ENCODE assay signal across 10 mouse cellular contexts in the genomic region with DNA sequence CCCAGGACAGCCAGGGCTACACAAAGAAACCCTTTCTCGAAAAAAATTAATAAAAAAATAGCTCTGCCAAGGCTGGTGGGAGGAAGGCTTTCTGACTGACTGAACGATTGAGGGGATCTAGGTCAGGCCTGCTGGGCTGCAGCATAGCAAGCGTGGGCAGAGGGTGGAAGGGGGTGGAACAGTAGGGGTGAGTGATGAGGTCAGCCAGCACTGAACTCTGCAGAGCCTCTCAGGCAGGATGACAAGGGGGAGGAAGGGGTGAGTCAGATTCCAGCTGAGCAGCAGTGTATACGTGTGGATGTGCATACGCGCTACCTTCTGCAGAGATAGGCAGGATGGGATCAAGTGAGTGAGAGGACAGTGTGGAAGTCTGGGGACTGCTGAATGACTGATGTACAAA. TPM values are rescaled to one million over a fixed set of nuclear protein-coding genes. Genes with fewer than 3 reads are reported as not detected.
DNase-seq lines count a peak whose midpoint lies in the region; ATAC-seq and TF ChIP-seq lines count a peak whose summit lies in the region.
"Had no signal": no experiment of that assay in that cellular context is flagged by ENCODE, and none has a peak within 500 bp of the region (broad histone marks: within the 10 kb centered on the region; RNA-seq: fewer than 3 reads in every experiment).

No protein-coding gene starts in this region.

- H3K9me3 ChIP-seq in hindbrain, embryonic 12.5 days (replicated peaks): no peaks in the 10 kb centered on the region
- no peaks in the 10 kb centered on the region for H3K9me3 ChIP-seq in hindbrain, embryonic 13.5 days
- H3K9me3 ChIP-seq in midbrain, postnatal 0 days (ENCODE audit: low read length): no peaks in the 10 kb centered on the region
- peaks cover 4% of the 10 kb centered on the region; the same call in 1 of the 2 replicates for H3K9me3 ChIP-seq in midbrain, embryonic 10.5 days (replicated peaks)
- no peaks in the 10 kb centered on the region for H3K9me3 ChIP-seq in stomach, postnatal 0 days (ENCODE audit: control insufficient read depth, low read length)
- H3K9me3 ChIP-seq: midbrain, embryonic 12.5 days had no signal

- H3K27me3 ChIP-seq in hindbrain, embryonic 12.5 days: no peaks in the 10 kb centered on the region
- no peaks in the 10 kb centered on the region for H3K27me3 ChIP-seq in hindbrain, embryonic 13.5 days
- H3K27me3 ChIP-seq in midbrain, postnatal 0 days (ENCODE audit: insufficient read depth, low read length): no peaks in the 10 kb centered on the region
- no peaks in the 10 kb centered on the region for H3K27me3 ChIP-seq in midbrain, embryonic 10.5 days (ENCODE audit: low read depth, poor library complexity, severe bottlenecking)
- H3K27me3 ChIP-seq in stomach, postnatal 0 days (ENCODE audit: control insufficient read depth, insufficient read depth, low read length): no peaks in the 10 kb centered on the region
- H3K27me3 ChIP-seq: limb, embryonic 13.5 days; midbrain, embryonic 12.5 days had no signal

- TF ChIP-seq EP300 in stomach, postnatal 0 days (optimal IDR thresholded peaks at IDR 0.05): no peak

- DNase-seq in midbrain, postnatal 0 days (ENCODE audit: low spot score): peak; percentile 13
- no peak for DNase-seq in midbrain, embryonic 10.5 days (ENCODE audit: low spot score)
- DNase-seq in cerebellum, adult 9-11 months: peak; percentile 90
- no peak for DNase-seq in stomach, postnatal 0 days (ENCODE audit: low spot score)
- no peak for DNase-seq in gastrocnemius, postnatal 14 days
- DNase-seq: gastrocnemius, postnatal 25 days had no signal

- intact Hi-C loops in gastrocnemius, postnatal 14 days (cut with DNase I; ENCODE audit: low total_unique reads): no loop called here

- no peak for ATAC-seq in hindbrain, embryonic 12.5 days (ENCODE audit: low FRiP score)
- no peak for ATAC-seq in hindbrain, embryonic 13.5 days (ENCODE audit: low FRiP score)
- ATAC-seq in midbrain, postnatal 0 days (ENCODE audit: low FRiP score): no peak
- peak; percentile 35 for ATAC-seq in stomach, postnatal 0 days (ENCODE audit: low FRiP score, low TSS enrichment)

- no peak for TF ChIP-seq CTCF in midbrain, postnatal 0 days (IDR thresholded peaks at IDR 0.05)
- TF ChIP-seq CTCF in stomach, postnatal 0 days (IDR thresholded peaks at IDR 0.05; ENCODE audit: low read depth): no peak

- no peak overlapping the region for H3K27ac ChIP-seq in hindbrain, embryonic 12.5 days
- H3K27ac ChIP-seq in hindbrain, embryonic 13.5 days: no peak overlapping the region
- H3K27ac ChIP-seq in midbrain, postnatal 0 days (ENCODE audit: low read depth, low read length): no peak overlapping the region; the same call in 1 of the 2 replicates
- H3K27ac ChIP-seq in midbrain, embryonic 10.5 days (replicated peaks): no peak overlapping the region
- peak overlapping the region; percentile 45 for H3K27ac ChIP-seq in stomach, postnatal 0 days (replicated peaks)
- H3K27ac ChIP-seq: limb, embryonic 13.5 days; midbrain, embryonic 12.5 days had no signal

- WGBS in hindbrain, embryonic 12.5 days: 52% methylated on average over 6 of the region's 6 CpGs
- 59% methylated on average over 6 of the region's 6 CpGs for WGBS in hindbrain, embryonic 13.5 days
- 64% methylated on average over 6 of the region's 6 CpGs for WGBS in midbrain, postnatal 0 days
- WGBS in midbrain, embryonic 10.5 days: 77% methylated on average over 6 of the region's 6 CpGs
- 50% methylated on average over 6 of the region's 6 CpGs for WGBS in stomach, postnatal 0 days

- H3K4me1 ChIP-seq in hindbrain, embryonic 12.5 days: peaks cover 9% of the 10 kb centered on the region
- H3K4me1 ChIP-seq in hindbrain, embryonic 13.5 days (replicated peaks): peaks cover 34% of the 10 kb centered on the region
- 0 out of 2 replicates have a peak, but pooled peaks cover 3% of the 10 kb centered on the region for H3K4me1 ChIP-seq in midbrain, postnatal 0 days (ENCODE audit: insufficient read depth, low read length)
- H3K4me1 ChIP-seq in midbrain, embryonic 10.5 days: peaks cover 20% of the 10 kb centered on the region
- 0 out of 2 replicates have a peak, but pooled peaks cover 2% of the 10 kb centered on the region for H3K4me1 ChIP-seq in stomach, postnatal 0 days (replicated peaks; ENCODE audit: control insufficient read depth, insufficient read depth)

- peaks cover 23% of the 10 kb centered on the region for H3K36me3 ChIP-seq in hindbrain, embryonic 12.5 days
- H3K36me3 ChIP-seq in hindbrain, embryonic 13.5 days: peaks cover 29% of the 10 kb centered on the region
- H3K36me3 ChIP-seq in midbrain, postnatal 0 days (ENCODE audit: insufficient read depth, low read length): peaks cover 9% of the 10 kb centered on the region; the same call in 1 of the 2 replicates
- H3K36me3 ChIP-seq in midbrain, embryonic 10.5 days: peaks cover 32% of the 10 kb centered on the region
- no peaks in the 10 kb centered on the region; the same call in 1 of the 2 replicates for H3K36me3 ChIP-seq in stomach, postnatal 0 days (ENCODE audit: control insufficient read depth, insufficient read depth, low read length)

- no peak overlapping the region for H3K4me2 ChIP-seq in hindbrain, embryonic 12.5 days (replicated peaks)
- no peak overlapping the region for H3K4me2 ChIP-seq in hindbrain, embryonic 13.5 days
- no peak overlapping the region for H3K4me2 ChIP-seq in midbrain, postnatal 0 days (ENCODE audit: low read depth, low read length, poor library complexity, severe bottlenecking)
- H3K4me2 ChIP-seq in stomach, postnatal 0 days (replicated peaks; ENCODE audit: low read depth): no peak overlapping the region
- H3K4me2 ChIP-seq: limb, embryonic 13.5 days; midbrain, embryonic 12.5 days had no signal

- H3K4me3 ChIP-seq in hindbrain, embryonic 12.5 days: no peak overlapping the region
- no peak overlapping the region for H3K4me3 ChIP-seq in hindbrain, embryonic 13.5 days
- H3K4me3 ChIP-seq in midbrain, postnatal 0 days (ENCODE audit: low read depth, low read length): no peak overlapping the region
- no peak overlapping the region for H3K4me3 ChIP-seq in midbrain, embryonic 10.5 days
- H3K4me3 ChIP-seq in stomach, postnatal 0 days (ENCODE audit: low read depth, low read length): no peak overlapping the region
- H3K4me3 ChIP-seq: limb, embryonic 13.5 days; midbrain, embryonic 12.5 days had no signal

- H3K9ac ChIP-seq in hindbrain, embryonic 12.5 days: 0 out of 2 replicates have a peak overlapping the region, but pooled peaks have one; percentile 38
- no peak overlapping the region for H3K9ac ChIP-seq in hindbrain, embryonic 13.5 days
- H3K9ac ChIP-seq in midbrain, postnatal 0 days (replicated peaks; ENCODE audit: low read length, poor library complexity, severe bottlenecking): no peak overlapping the region
- H3K9ac ChIP-seq in stomach, postnatal 0 days (ENCODE audit: low read length): no peak overlapping the region
- H3K9ac ChIP-seq: limb, embryonic 13.5 days; midbrain, embryonic 12.5 days had no signal

RNA-seq across cellular contexts. Expression of gene Hmgcl, which starts 3.7 kb away (rescaled TPM):
- 55.6 and 60.2 TPM in 2 replicates for polyA plus RNA-seq in hindbrain, embryonic 12.5 days (2016; fragmentation: Nextera tagmentation; extraction: Ambion mirVana)
- polyA plus RNA-seq in hindbrain, embryonic 13.5 days (2015; fragmentation: Nextera tagmentation; extraction: Ambion mirVana): 52.9 and 56.5 TPM in 2 replicates
- total RNA-seq in midbrain, postnatal 0 days (2014; rRNA removed): 26.9 and 33.0 TPM in 2 replicates
- 54.1 and 58.9 TPM in 2 replicates for polyA plus RNA-seq in midbrain, postnatal 0 days (2015; fragmentation: Nextera tagmentation; extraction: Ambion mirVana)
- 64.5 and 70.1 TPM in 2 replicates for polyA plus RNA-seq in midbrain, embryonic 10.5 days (2016; fragmentation: Nextera tagmentation; extraction: Ambion mirVana)
- 154 and 163 TPM in 2 replicates for polyA plus RNA-seq in stomach, postnatal 0 days (2015; fragmentation: Nextera tagmentation; extraction: Ambion mirVana)
- total RNA-seq in gastrocnemius, postnatal 14 days (2021): 10 to 100 TPM; 47.2 to 56.6 TPM

RNA-seq across cellular contexts. Expression of gene Gale, which starts 13.6 kb away (rescaled TPM):
- polyA plus RNA-seq in hindbrain, embryonic 12.5 days (2016; fragmentation: Nextera tagmentation; extraction: Ambion mirVana): 35.3 and 35.5 TPM in 2 replicates
- polyA plus RNA-seq in hindbrain, embryonic 13.5 days (2015; fragmentation: Nextera tagmentation; extraction: Ambion mirVana): 39.5 and 41.2 TPM in 2 replicates
- 33.5 and 47.5 TPM in 2 replicates for total RNA-seq in midbrain, postnatal 0 days (2014; rRNA removed)
- polyA plus RNA-seq in midbrain, postnatal 0 days (2015; fragmentation: Nextera tagmentation; extraction: Ambion mirVana): 36.7 and 41.6 TPM in 2 replicates
- polyA plus RNA-seq in midbrain, embryonic 10.5 days (2016; fragmentation: Nextera tagmentation; extraction: Ambion mirVana): 47.2 and 47.6 TPM in 2 replicates
- 161 and 166 TPM in 2 replicates for polyA plus RNA-seq in stomach, postnatal 0 days (2015; fragmentation: Nextera tagmentation; extraction: Ambion mirVana)
- 1 to 10 TPM; 1.2 to 2.1 TPM for total RNA-seq in gastrocnemius, postnatal 14 days (2021)

RNA-seq across cellular contexts. Expression of gene Lypla2, which starts 22.5 kb away (rescaled TPM):
- 153 and 167 TPM in 2 replicates for polyA plus RNA-seq in hindbrain, embryonic 12.5 days (2016; fragmentation: Nextera tagmentation; extraction: Ambion mirVana)
- 209 and 211 TPM in 2 replicates for polyA plus RNA-seq in hindbrain, embryonic 13.5 days (2015; fragmentation: Nextera tagmentation; extraction: Ambion mirVana)
- 157 and 182 TPM in 2 replicates for total RNA-seq in midbrain, postnatal 0 days (2014; rRNA removed)
- polyA plus RNA-seq in midbrain, postnatal 0 days (2015; fragmentation: Nextera tagmentation; extraction: Ambion mirVana): 212 and 227 TPM in 2 replicates
- polyA plus RNA-seq in midbrain, embryonic 10.5 days (2016; fragmentation: Nextera tagmentation; extraction: Ambion mirVana): 214 and 220 TPM in 2 replicates
- 88.6 and 89.6 TPM in 2 replicates for polyA plus RNA-seq in stomach, postnatal 0 days (2015; fragmentation: Nextera tagmentation; extraction: Ambion mirVana)
- 10 to 100 TPM; 28.9 to 29.2 TPM for total RNA-seq in gastrocnemius, postnatal 14 days (2021)

RNA-seq across cellular contexts. Expression of gene Fuca1, which starts 29.4 kb away (rescaled TPM):
- 50.2 and 54.1 TPM in 2 replicates for polyA plus RNA-seq in hindbrain, embryonic 12.5 days (2016; fragmentation: Nextera tagmentation; extraction: Ambion mirVana)
- 55.8 and 60.9 TPM in 2 replicates for polyA plus RNA-seq in hindbrain, embryonic 13.5 days (2015; fragmentation: Nextera tagmentation; extraction: Ambion mirVana)
- 37.8 and 38.8 TPM in 2 replicates for total RNA-seq in midbrain, postnatal 0 days (2014; rRNA removed)
- polyA plus RNA-seq in midbrain, postnatal 0 days (2015; fragmentation: Nextera tagmentation; extraction: Ambion mirVana): 92.7 and 93.7 TPM in 2 replicates
- polyA plus RNA-seq in midbrain, embryonic 10.5 days (2016; fragmentation: Nextera tagmentation; extraction: Ambion mirVana): 54.0 and 63.7 TPM in 2 replicates
- polyA plus RNA-seq in stomach, postnatal 0 days (2015; fragmentation: Nextera tagmentation; extraction: Ambion mirVana): 171 and 179 TPM in 2 replicates
- 10 to 100 TPM; 20.6 to 27.8 TPM for total RNA-seq in gastrocnemius, postnatal 14 days (2021)

RNA-seq across cellular contexts. Expression of gene Pithd1, which starts 37.2 kb away (rescaled TPM):
- 58.3 and 59.8 TPM in 2 replicates for polyA plus RNA-seq in hindbrain, embryonic 12.5 days (2016; fragmentation: Nextera tagmentation; extraction: Ambion mirVana)
- 54.3 and 58.3 TPM in 2 replicates for polyA plus RNA-seq in hindbrain, embryonic 13.5 days (2015; fragmentation: Nextera tagmentation; extraction: Ambion mirVana)
- 61.6 and 67.9 TPM in 2 replicates for total RNA-seq in midbrain, postnatal 0 days (2014; rRNA removed)
- 90.5 and 101 TPM in 2 replicates for polyA plus RNA-seq in midbrain, postnatal 0 days (2015; fragmentation: Nextera tagmentation; extraction: Ambion mirVana)
- polyA plus RNA-seq in midbrain, embryonic 10.5 days (2016; fragmentation: Nextera tagmentation; extraction: Ambion mirVana): 66.3 and 69.6 TPM in 2 replicates
- polyA plus RNA-seq in stomach, postnatal 0 days (2015; fragmentation: Nextera tagmentation; extraction: Ambion mirVana): 40.1 and 40.7 TPM in 2 replicates
- 10 to 100 TPM; 20.4 to 21.4 TPM for total RNA-seq in gastrocnemius, postnatal 14 days (2021)

Comparison
In these comparisons a context has a peak if more than half of its experiments do, and no peak if none do; other contexts are left out.
1. DNase-seq: peak in midbrain, postnatal 0 days (single experiment) and cerebellum, adult 9-11 months (single experiment); none in midbrain, embryonic 10.5 days (single experiment), stomach, postnatal 0 days (single experiment) and gastrocnemius, postnatal 14 days (single experiment).